Mouse (Mus musculus) forebrain, postnatal 0 days (tissue): Measurements from ENCODE around the gene Meltf. TPM values are rescaled to one million over a fixed set of nuclear protein-coding genes. Genes with fewer than 3 reads are reported as not detected.
A peak's percentile ranks its signal among the peaks of the same experiment; 100 is the strongest.

Source experiments
- ATAC-seq: fragments of 200-750 bp; cut with Nextera tagmentation; 2 replicates; pipeline ENCODE4 v1.8.0; 2017; ENCODE audit warnings: mild to moderate bottlenecking, moderate library complexity
- DNase-seq: peaks from one replicate; pipeline ENCODE4 v3.0.0-alpha.2; 2015
- H3K27ac ChIP-seq: fragments of 300-500 bp; sonication (generic); 2 replicates; pipeline ENCODE4 v1.5.1; 2014; ENCODE audit warnings: low read depth, mild to moderate bottlenecking, antibody characterized with exemption, low read length, moderate library complexity, mixed read lengths
- H3K27me3 ChIP-seq: fragments of 300-500 bp; sonication (generic); 2 replicates; pipeline ENCODE4 v1.6.1; 2014; ENCODE audit warnings: mild to moderate bottlenecking, low read length, mixed read lengths; ENCODE audit not compliant: insufficient read depth
- H3K36me3 ChIP-seq: fragments of 300-500 bp; sonication (generic); 2 replicates; pipeline ENCODE4 v1.6.1; 2014; ENCODE audit warnings: mild to moderate bottlenecking, moderate library complexity; ENCODE audit not compliant: insufficient read depth
- H3K4me1 ChIP-seq: fragments of 300-500 bp; sonication (generic); 2 replicates; pipeline ENCODE4 v1.6.1; 2014; ENCODE audit warnings: antibody characterized with exemption; ENCODE audit not compliant: insufficient read depth
- H3K4me2 ChIP-seq: fragments of 300-500 bp; sonication (generic); 2 replicates; pipeline ENCODE4 v1.6.1; 2014; ENCODE audit warnings: low read depth, mild to moderate bottlenecking, moderate library complexity
- H3K4me3 ChIP-seq: fragments of 300-500 bp; sonication (generic); 2 replicates; pipeline ENCODE4 v1.5.1; 2014; ENCODE audit warnings: low read depth, low read length, mixed read lengths
- H3K9ac ChIP-seq: fragments of 300-500 bp; sonication (generic); 2 replicates; pipeline ENCODE4 v1.6.1; 2014; ENCODE audit warnings: mild to moderate bottlenecking
- H3K9me3 ChIP-seq: fragments of 300-500 bp; sonication (generic); 2 replicates; pipeline ENCODE4 v1.6.1; 2016; ENCODE audit warnings: low read length
- CTCF ChIP-seq: sonication (generic); IDR thresholded peaks from 2 replicates; pipeline ENCODE4 v1.5.1; 2016; ENCODE audit warnings: antibody characterized with exemption, control low read depth, low read depth
- WGBS: fragments of 180-500 bp; shearing (Covaris S2); extraction: QIAGEN DNeasy Blood & Tissue Kit; methylation state at CpG from one replicate; pipeline ENCODE4 v1.1.7; 2014; 5-methylcytosine and 5-hydroxymethylcytosine counted together
- polyA plus RNA-seq: library from polyadenylated mRNA; unstranded; fragments of >200 nt; fragmentation: Nextera tagmentation; extraction: Ambion mirVana; gene quantifications from 2 replicates; pipeline ENCODE4 v1.2.1, GENCODE M21; 2015
- total RNA-seq: library from RNA; depleted of rRNA; stranded (reverse); fragments of >200 nt; gene quantifications from 2 replicates; pipeline ENCODE4 v1.2.3, GENCODE M21; 2014

The Meltf gene
- total and polyA plus RNA-seq, 2 experiments from 2014 or later = 0.23 to 0.67 TPM

DNA sequence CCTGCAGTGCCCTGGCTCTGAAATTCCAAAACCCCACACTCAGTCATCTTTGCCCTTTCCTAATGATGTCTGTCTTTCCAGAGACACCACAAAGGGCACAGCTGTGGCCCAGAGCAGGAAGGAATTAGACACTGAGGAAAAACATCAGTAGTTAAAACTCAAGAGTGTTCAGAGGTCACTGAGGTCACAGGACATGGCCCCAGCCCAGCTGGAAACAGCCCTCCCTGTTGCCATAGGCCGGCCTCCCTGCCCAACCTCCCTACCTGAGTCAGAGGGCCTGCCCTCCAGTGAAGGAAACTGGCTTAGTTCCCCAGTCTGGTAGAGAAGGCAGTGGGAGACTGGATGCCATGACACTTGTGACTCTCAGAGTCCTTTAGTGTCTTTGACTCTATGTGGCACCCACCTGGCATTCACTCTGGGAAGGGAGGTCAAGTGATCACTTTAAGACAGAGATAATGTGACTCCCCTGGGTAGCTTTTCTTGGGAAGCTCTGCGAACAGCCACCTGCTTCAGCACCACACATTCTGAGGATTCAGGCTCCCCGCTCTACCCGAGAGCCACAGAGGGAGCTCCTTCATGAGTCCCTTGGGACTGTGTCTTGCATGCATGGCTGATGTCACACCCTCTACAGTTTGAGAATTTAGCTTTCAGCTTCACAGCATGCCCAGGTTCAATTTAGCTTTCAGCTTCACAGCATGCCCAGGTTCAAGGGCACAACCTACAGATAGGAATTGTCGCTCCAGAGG, 15.0 kb downstream of the Meltf start:
- Histone ChIP-seq H3K27ac (no peak overlapping the region), H3K36me3 (no peaks in the 10 kb centered on the region), H3K9ac (no peak overlapping the region), H3K4me1 (peaks cover 17% of the 10 kb centered on the region), H3K27me3 (no peaks in the 10 kb centered on the region), H3K4me3 (no peak overlapping the region), H3K9me3 (no peaks in the 10 kb centered on the region), H3K4me2 (no peak overlapping the region)
- ATAC-seq (no peak), DNase-seq (no peak)
- TF ChIP-seq CTCF = no peak
- WGBS = 65% methylated on average over 5 of the region's 5 CpGs

GRCm38 (mm10) chr16:31896971-31897774, 18.6 kb downstream of the Meltf start:
- peak; percentile 49 for TF ChIP-seq CTCF
- Histone ChIP-seq H3K4me3 (peak overlapping the region; percentile 24), H3K9ac (peak overlapping the region; percentile 58), H3K9me3 (no peaks in the 10 kb centered on the region), H3K36me3 (no peaks in the 10 kb centered on the region), H3K27me3 (no peaks in the 10 kb centered on the region), H3K27ac (peak overlapping the region; percentile 80), H3K4me1 (peaks cover 17% of the 10 kb centered on the region), H3K4me2 (peak overlapping the region; percentile 60)
- WGBS = 11% methylated on average over 29 of the region's 29 CpGs
- DNase-seq (peak; percentile 76), ATAC-seq (peak; percentile 63)

- TF ChIP-seq CTCF = no peak
- H3K4me1 ChIP-seq = peaks cover 17% of the 10 kb centered on the region
- DNase-seq (peak; percentile 65), ATAC-seq (peak; percentile 83)
- no peaks in the 10 kb centered on the region for H3K36me3 ChIP-seq
- no peak overlapping the region for H3K9ac ChIP-seq
- no peaks in the 10 kb centered on the region for H3K9me3 ChIP-seq
- no peaks in the 10 kb centered on the region for H3K27me3 ChIP-seq
- no peak overlapping the region for H3K4me2 ChIP-seq
- WGBS = 64% methylated on average over 18 of the region's 18 CpGs
- H3K4me3 ChIP-seq = no peak overlapping the region
- peak overlapping the region; percentile 59 for H3K27ac ChIP-seq
Observed at GRCm38 (mm10) chr16:31898546-31899326, 20.1 kb downstream of the Meltf start.

DNA sequence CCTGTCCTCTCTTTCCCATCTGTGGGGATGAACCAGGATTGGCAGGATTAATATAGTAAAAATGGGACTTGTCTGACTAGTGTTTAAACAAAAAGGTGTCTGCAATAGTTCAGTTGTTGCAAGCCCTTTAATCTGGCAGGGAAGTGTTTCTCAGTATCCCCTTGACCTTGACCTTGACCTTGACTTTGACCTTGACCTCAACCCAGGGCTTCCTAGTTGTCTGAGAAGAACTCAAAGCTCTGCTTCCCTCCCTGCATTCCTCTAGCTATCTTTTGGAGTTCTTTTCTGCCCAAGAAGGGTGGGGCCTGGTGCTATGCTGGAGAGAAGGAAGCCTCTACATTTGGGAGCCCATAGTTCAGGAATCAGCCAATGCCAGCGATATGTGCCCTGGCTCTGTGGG, 23.3 kb downstream of the Meltf start:
- Histone ChIP-seq H3K27ac (no peak overlapping the region), H3K4me2 (no peak overlapping the region), H3K27me3 (no peaks in the 10 kb centered on the region), H3K9me3 (no peaks in the 10 kb centered on the region), H3K36me3 (no peaks in the 10 kb centered on the region), H3K9ac (no peak overlapping the region), H3K4me1 (peaks cover 16% of the 10 kb centered on the region), H3K4me3 (no peak overlapping the region)
- 78% methylated on average over 1 of the region's 1 CpGs for WGBS
- no peak for DNase-seq
- no peak for TF ChIP-seq CTCF
- no peak for ATAC-seq

DNA sequence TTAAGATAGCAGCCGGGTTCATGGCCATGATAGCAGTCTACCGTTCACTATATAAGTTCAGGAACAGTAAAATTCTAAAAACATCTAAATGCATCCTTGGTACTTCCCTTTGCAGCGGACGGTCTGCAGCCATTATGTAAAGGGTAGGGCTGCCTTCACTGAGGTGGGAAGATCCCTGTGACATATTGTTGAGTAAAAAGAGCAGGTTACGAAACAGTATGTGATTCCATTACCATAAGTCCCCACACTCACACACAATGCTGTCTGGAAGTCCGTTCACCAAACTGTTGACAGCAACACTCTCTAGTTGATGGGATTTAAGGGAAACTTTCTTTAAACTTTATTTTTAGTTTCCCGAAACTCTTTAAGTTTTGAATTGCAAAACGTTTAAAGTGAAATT, 24.6 kb downstream of the Meltf start:
- TF ChIP-seq CTCF = no peak
- Histone ChIP-seq H3K27ac (no peak overlapping the region), H3K36me3 (no peaks in the 10 kb centered on the region), H3K9me3 (no peaks in the 10 kb centered on the region), H3K4me3 (no peak overlapping the region), H3K4me2 (no peak overlapping the region), H3K4me1 (peaks cover 3% of the 10 kb centered on the region; the same call in 1 of the 2 replicates), H3K9ac (no peak overlapping the region), H3K27me3 (no peaks in the 10 kb centered on the region)
- no peak for ATAC-seq
- no peak for DNase-seq
- WGBS = 89% methylated on average over 8 of the region's 8 CpGs

DNA sequence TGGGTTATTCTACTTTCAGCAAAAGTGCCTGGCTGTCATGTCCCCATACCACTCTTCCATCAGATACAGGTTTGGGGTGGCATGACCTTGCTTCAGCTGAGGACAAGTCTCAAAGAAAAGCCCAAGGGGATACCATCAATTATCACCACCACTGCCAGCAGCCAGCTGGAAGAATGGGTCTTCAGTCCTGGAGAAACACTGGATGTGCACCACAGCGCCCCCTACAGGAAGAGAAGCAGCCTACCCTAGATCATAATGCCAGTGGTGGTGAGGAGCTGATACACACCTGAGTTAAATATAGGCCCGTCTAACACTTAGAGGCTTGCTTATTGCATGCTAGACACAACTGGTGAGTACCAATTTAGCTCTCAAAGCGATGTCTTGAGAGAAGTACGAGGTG, 26.7 kb downstream of the Meltf start:
- WGBS = 80% methylated on average over 4 of the region's 4 CpGs
- H3K4me2 ChIP-seq = no peak overlapping the region

More for the DNA sequence above, 26.7 kb downstream of the Meltf start:
- H3K4me1 ChIP-seq = no peaks in the 10 kb centered on the region
- H3K4me3 ChIP-seq = no peak overlapping the region
- H3K9ac ChIP-seq = no peak overlapping the region
- peak; percentile 48 for TF ChIP-seq CTCF
- H3K27me3 ChIP-seq = no peaks in the 10 kb centered on the region
- no peak overlapping the region for H3K27ac ChIP-seq
- no peaks in the 10 kb centered on the region for H3K9me3 ChIP-seq
- no peaks in the 10 kb centered on the region for H3K36me3 ChIP-seq
- no peak for DNase-seq
- ATAC-seq = no peak
